ENCODE assay signal across 11 mouse cellular contexts in the genomic region with DNA sequence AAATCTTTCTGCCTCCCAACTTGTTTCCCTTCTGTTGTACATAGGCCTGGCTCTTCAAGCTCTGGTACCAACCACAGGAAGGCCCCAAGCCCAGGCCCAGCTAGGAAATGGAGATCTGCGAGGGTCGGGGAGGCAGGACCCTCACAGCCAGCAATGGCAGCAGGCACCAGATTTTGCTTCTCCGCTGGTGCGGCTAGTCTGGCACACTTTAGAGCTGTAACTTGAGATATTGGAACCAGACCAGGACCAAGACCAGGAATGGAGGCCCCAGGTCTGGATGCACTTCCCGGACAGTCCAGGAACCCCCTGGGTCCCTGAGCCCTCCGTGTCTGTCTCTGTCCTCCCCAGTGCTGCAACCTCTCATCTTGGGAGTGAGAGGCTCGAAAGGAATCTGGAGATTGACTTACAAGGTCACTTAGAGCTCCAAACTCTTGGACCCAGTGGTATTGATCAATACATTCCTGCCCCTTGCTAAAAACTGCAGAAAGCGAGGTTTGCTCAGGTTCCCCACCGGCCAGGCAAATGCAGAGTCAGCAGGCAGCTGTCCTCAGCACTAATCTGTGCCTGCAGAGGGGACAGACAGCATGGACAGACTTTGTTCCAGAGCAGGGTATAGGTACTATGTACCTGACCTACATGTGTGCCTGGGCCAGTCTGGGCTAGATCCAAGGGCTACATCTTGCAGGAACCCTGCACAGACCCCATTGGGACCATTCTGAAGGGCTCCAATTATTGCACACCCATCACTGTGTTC. TPM values are rescaled to one million over a fixed set of nuclear protein-coding genes. Genes with fewer than 3 reads are reported as not detected.
DNase-seq lines count a peak whose midpoint lies in the region; ATAC-seq lines count a peak whose summit lies in the region.
"Had no signal": no experiment of that assay in that cellular context is flagged by ENCODE, and none has a peak within 500 bp of the region (broad histone marks: within the 10 kb centered on the region; RNA-seq: fewer than 3 reads in every experiment).

No protein-coding gene starts in this region.

- no peak overlapping the region for H3K4me3 ChIP-seq in forebrain, embryonic 12.5 days (replicated peaks)
- H3K4me3 ChIP-seq in forebrain, embryonic 11.5 days (ENCODE audit: low read depth, low read length), result no peak overlapping the region
- no peak overlapping the region for H3K4me3 ChIP-seq in embryonic facial prominence, embryonic 11.5 days (ENCODE audit: low read depth, low read length)
- no peak overlapping the region for H3K4me3 ChIP-seq in midbrain, embryonic 15.5 days

- H3K4me1 ChIP-seq in forebrain, embryonic 12.5 days, result peaks cover 41% of the 10 kb centered on the region
- H3K4me1 ChIP-seq in forebrain, embryonic 11.5 days (replicated peaks; ENCODE audit: control insufficient read depth, insufficient read depth, low read length), result peaks cover 5% of the 10 kb centered on the region; the same call in 1 of the 2 replicates
- H3K4me1 ChIP-seq in embryonic facial prominence, embryonic 11.5 days (ENCODE audit: control insufficient read depth, insufficient read depth, low read length), result peaks cover 2% of the 10 kb centered on the region; the same call in 1 of the 2 replicates
- H3K4me1 ChIP-seq in midbrain, embryonic 15.5 days, result peaks cover 30% of the 10 kb centered on the region

- peak overlapping the region; percentile 93; the same call in 1 of the 2 replicates for H3K4me2 ChIP-seq in forebrain, embryonic 12.5 days
- H3K4me2 ChIP-seq in forebrain, embryonic 11.5 days (ENCODE audit: low read depth, low read length, severe bottlenecking), result no peak overlapping the region
- H3K4me2 ChIP-seq in embryonic facial prominence, embryonic 11.5 days (ENCODE audit: low read depth, low read length), result no peak overlapping the region; the same call in 1 of the 2 replicates
- H3K4me2 ChIP-seq in midbrain, embryonic 15.5 days, result peak overlapping the region; percentile 78; the same call in 1 of the 2 replicates

- ATAC-seq in forebrain, embryonic 12.5 days (ENCODE audit: low FRiP score), result no peak
- no peak for ATAC-seq in forebrain, embryonic 11.5 days (replicated peaks; ENCODE audit: low FRiP score)
- ATAC-seq in embryonic facial prominence, embryonic 11.5 days (replicated peaks; ENCODE audit: insufficient number of reproducible peaks, low FRiP score, low TSS enrichment, low read depth), result no peak
- ATAC-seq in midbrain, embryonic 15.5 days (replicated peaks), result no peak

- H3K9me3 ChIP-seq in forebrain, embryonic 12.5 days, result no peaks in the 10 kb centered on the region
- H3K9me3 ChIP-seq in forebrain, embryonic 11.5 days (ENCODE audit: control insufficient read depth, low read length), result peaks cover 2% of the 10 kb centered on the region; the same call in 1 of the 2 replicates
- no peaks in the 10 kb centered on the region for H3K9me3 ChIP-seq in embryonic facial prominence, embryonic 11.5 days (replicated peaks; ENCODE audit: control insufficient read depth, low read length)
- H3K9me3 ChIP-seq in midbrain, embryonic 15.5 days, result no peaks in the 10 kb centered on the region
- H3K9me3 ChIP-seq: embryonic facial prominence, embryonic 12.5 days had no signal

- no peak overlapping the region for H3K27ac ChIP-seq in forebrain, embryonic 12.5 days
- H3K27ac ChIP-seq in forebrain, embryonic 11.5 days (ENCODE audit: low read depth, low read length), result no peak overlapping the region
- H3K27ac ChIP-seq in embryonic facial prominence, embryonic 11.5 days (replicated peaks; ENCODE audit: low read depth, low read length), result no peak overlapping the region
- no peak overlapping the region for H3K27ac ChIP-seq in midbrain, embryonic 15.5 days
- H3K27ac ChIP-seq: embryonic facial prominence, embryonic 12.5 days had no signal

- 49% methylated on average over 9 of the region's 9 CpGs for WGBS in forebrain, embryonic 12.5 days
- 49% methylated on average over 9 of the region's 9 CpGs for WGBS in forebrain, embryonic 11.5 days
- WGBS in embryonic facial prominence, embryonic 11.5 days, result 41% methylated on average over 9 of the region's 9 CpGs
- WGBS in midbrain, embryonic 15.5 days, result 56% methylated on average over 9 of the region's 9 CpGs

- H3K27me3 ChIP-seq in forebrain, embryonic 12.5 days, result peaks cover 39% of the 10 kb centered on the region
- peaks cover 2% of the 10 kb centered on the region; the same call in 1 of the 2 replicates for H3K27me3 ChIP-seq in forebrain, embryonic 11.5 days (ENCODE audit: control insufficient read depth, insufficient read depth, low read length)
- no peaks in the 10 kb centered on the region for H3K27me3 ChIP-seq in embryonic facial prominence, embryonic 11.5 days (ENCODE audit: control insufficient read depth, insufficient read depth, low read length)
- peaks cover 12% of the 10 kb centered on the region for H3K27me3 ChIP-seq in midbrain, embryonic 15.5 days (replicated peaks)

- H3K36me3 ChIP-seq in forebrain, embryonic 12.5 days (replicated peaks), result no peaks in the 10 kb centered on the region
- no peaks in the 10 kb centered on the region for H3K36me3 ChIP-seq in forebrain, embryonic 11.5 days (ENCODE audit: control insufficient read depth, insufficient read depth, low read length)
- no peaks in the 10 kb centered on the region for H3K36me3 ChIP-seq in embryonic facial prominence, embryonic 11.5 days (replicated peaks; ENCODE audit: control insufficient read depth, insufficient read depth, low read depth, low read length)
- no peaks in the 10 kb centered on the region for H3K36me3 ChIP-seq in midbrain, embryonic 15.5 days (replicated peaks)
- H3K36me3 ChIP-seq: embryonic facial prominence, embryonic 12.5 days had no signal

- H3K9ac ChIP-seq in forebrain, embryonic 12.5 days, result no peak overlapping the region
- no peak overlapping the region for H3K9ac ChIP-seq in forebrain, embryonic 11.5 days (ENCODE audit: low read length)
- H3K9ac ChIP-seq in embryonic facial prominence, embryonic 11.5 days (replicated peaks; ENCODE audit: low read length), result no peak overlapping the region
- no peak overlapping the region for H3K9ac ChIP-seq in midbrain, embryonic 15.5 days

- no peak for DNase-seq in forebrain, embryonic 11.5 days (ENCODE audit: low spot score)
- DNase-seq in kidney, postnatal 4 days, result peak; percentile 21 to 33
- no peak for DNase-seq in kidney, adult 11 months
- DNase-seq in embryonic facial prominence, embryonic 11.5 days (ENCODE audit: low spot score), result peak; percentile 46
- no peak for DNase-seq in right cerebral cortex, postnatal 14 days
- DNase-seq in urinary bladder, adult 18-20 months (ENCODE audit: low spot score in 2 of 2), result no peak
- DNase-seq: left cerebral cortex, postnatal 4 days; thymus, adult 2 months had no signal

RNA-seq across cellular contexts. Expression of a gene that starts 1.1 kb away (rescaled TPM):
- 15.3 and 17.2 TPM in 2 replicates for polyA plus RNA-seq in forebrain, embryonic 12.5 days (2016; fragmentation: Nextera tagmentation; extraction: Ambion mirVana)
- 18.9 and 19.6 TPM in 2 replicates for polyA plus RNA-seq in forebrain, embryonic 11.5 days (2014; fragmentation: Nextera tagmentation; extraction: Ambion mirVana)
- 32.1 and 34.4 TPM in 2 replicates for polyA plus RNA-seq in embryonic facial prominence, embryonic 11.5 days (2014; fragmentation: Nextera tagmentation; extraction: Ambion mirVana)
- polyA plus RNA-seq in midbrain, embryonic 15.5 days (2015; fragmentation: Nextera tagmentation; extraction: Ambion mirVana), result 25.1 and 29.3 TPM in 2 replicates

RNA-seq across cellular contexts. Expression of a gene that starts 29.7 kb away (rescaled TPM):
- polyA plus RNA-seq in forebrain, embryonic 12.5 days (2016; fragmentation: Nextera tagmentation; extraction: Ambion mirVana), result 14.3 and 16.9 TPM in 2 replicates
- polyA plus RNA-seq in forebrain, embryonic 11.5 days (2014; fragmentation: Nextera tagmentation; extraction: Ambion mirVana), result 19.6 and 23.8 TPM in 2 replicates
- polyA plus RNA-seq in embryonic facial prominence, embryonic 11.5 days (2014; fragmentation: Nextera tagmentation; extraction: Ambion mirVana), result 29.8 and 30.5 TPM in 2 replicates
- polyA plus RNA-seq in midbrain, embryonic 15.5 days (2015; fragmentation: Nextera tagmentation; extraction: Ambion mirVana), result 21.2 and 22.8 TPM in 2 replicates

RNA-seq across cellular contexts. Expression of a gene that starts 31.5 kb away (rescaled TPM):
- polyA plus RNA-seq in forebrain, embryonic 12.5 days (2016; fragmentation: Nextera tagmentation; extraction: Ambion mirVana), result 0.69 and 0.84 TPM in 2 replicates
- polyA plus RNA-seq in forebrain, embryonic 11.5 days (2014; fragmentation: Nextera tagmentation; extraction: Ambion mirVana), result 0.32 and 1.4 TPM in 2 replicates
- 1.2 and 1.3 TPM in 2 replicates for polyA plus RNA-seq in embryonic facial prominence, embryonic 11.5 days (2014; fragmentation: Nextera tagmentation; extraction: Ambion mirVana)
- 0.54 and 0.59 TPM in 2 replicates for polyA plus RNA-seq in midbrain, embryonic 15.5 days (2015; fragmentation: Nextera tagmentation; extraction: Ambion mirVana)

Comparison
In these comparisons a context has a peak if more than half of its experiments do, and no peak if none do; other contexts are left out.
1. H3K4me2 ChIP-seq: peak in forebrain, embryonic 12.5 days (single experiment) and midbrain, embryonic 15.5 days (single experiment); none in forebrain, embryonic 11.5 days (single experiment) and embryonic facial prominence, embryonic 11.5 days (single experiment).
2. DNase-seq: peak in kidney, postnatal 4 days (2 of 2) and embryonic facial prominence, embryonic 11.5 days (single experiment); none in forebrain, embryonic 11.5 days (single experiment), kidney, adult 11 months (single experiment), right cerebral cortex, postnatal 14 days (single experiment) and urinary bladder, adult 18-20 months (0 of 2).